Mouse (Mus musculus): ENCODE measurements at regions not wholly inside any gene's neighbourhood (a gene's known extent, or its start where the extent isn't known, plus 50 kb on each side); places are given as distances from the start of the nearest gene placed in this dataset.

DNA sequence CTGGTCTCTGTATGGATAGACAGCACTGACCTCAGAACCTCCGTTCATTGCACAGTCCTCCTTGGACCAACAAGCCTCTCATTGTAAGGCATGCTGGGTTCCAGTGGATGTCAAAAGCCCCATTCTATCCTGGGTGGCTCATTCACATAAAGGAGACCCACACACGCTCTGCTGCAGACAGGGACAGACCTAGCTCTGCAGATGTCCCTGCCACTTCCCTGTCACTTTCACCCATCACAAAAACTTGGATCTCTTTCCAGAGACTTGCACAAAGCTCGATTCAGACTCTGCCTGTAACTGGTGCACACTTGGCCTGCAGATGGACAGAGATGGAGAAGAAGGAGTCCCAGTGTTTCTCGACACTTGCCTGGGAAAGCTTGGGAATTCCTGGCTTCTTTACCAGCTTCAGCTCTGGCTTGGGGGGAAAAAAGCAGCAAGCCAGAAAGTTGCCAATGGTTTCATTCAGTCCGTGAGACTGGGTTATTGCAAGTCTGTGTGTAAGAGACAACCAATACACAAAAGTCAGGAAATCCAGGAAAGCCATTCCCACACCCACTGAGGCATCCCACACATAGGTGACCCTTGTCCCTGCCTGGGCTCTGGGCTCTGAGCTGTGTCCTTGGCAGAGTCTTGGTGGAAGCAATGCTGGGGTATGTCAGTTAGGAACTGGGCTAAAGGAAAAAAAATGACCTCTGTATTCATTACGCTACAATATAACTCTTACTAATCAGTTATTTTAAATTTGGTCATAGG lies 136.1 kb upstream of the Car8 start:
- no peak overlapping the region for H3K27ac ChIP-seq (ENCODE audit: insufficient read depth, low read length)
- TF ChIP-seq POLR2A (IDR thresholded peaks at IDR 0.05; ENCODE audit: low read depth, low read length) (no peak), CTCF (IDR thresholded peaks at IDR 0.05; ENCODE audit: extremely low read depth, insufficient read depth, insufficient read length, insufficient replicate concordance) (no peak)
- no peaks in the 10 kb centered on the region for H3K27me3 ChIP-seq (ENCODE audit: control insufficient read depth, insufficient read depth, low read length)
- no peaks in the 10 kb centered on the region for H3K4me1 ChIP-seq (ENCODE audit: control insufficient read depth, insufficient read depth, insufficient read length)
- 88% methylated on average over 6 of the region's 6 CpGs for WGBS
- DNase-seq (ENCODE audit: low read depth in 1 of 2, low spot score in 2 of 2) = no peak
- H3K36me3 ChIP-seq (ENCODE audit: control insufficient read depth, insufficient read depth, low read length) = no peaks in the 10 kb centered on the region
- no peak overlapping the region for H3K4me3 ChIP-seq (ENCODE audit: extremely low read depth, insufficient read depth, insufficient read length)

DNA sequence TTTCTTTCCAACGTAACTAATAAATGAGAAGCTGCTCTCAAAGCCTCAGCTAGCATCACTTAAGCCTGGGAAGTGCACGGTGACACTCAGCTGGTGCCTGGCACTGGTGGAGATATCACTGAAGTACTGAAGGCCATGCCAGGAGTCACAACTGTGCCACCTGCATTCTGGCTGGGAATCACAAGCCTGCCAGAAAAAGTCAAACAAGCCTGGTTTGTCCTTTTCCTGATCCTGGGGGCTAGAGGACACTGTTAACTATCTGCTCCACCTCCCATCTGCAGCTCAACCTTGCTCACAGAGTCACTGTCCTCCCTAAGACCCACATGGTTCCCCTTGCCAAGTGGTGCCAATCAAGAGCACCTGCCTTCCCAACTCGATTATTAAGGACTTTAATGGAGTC lies 135.2 kb upstream of the Car8 start:
- Histone ChIP-seq H3K36me3 (ENCODE audit: control insufficient read depth, insufficient read depth, low read length) (no peaks in the 10 kb centered on the region), H3K4me3 (ENCODE audit: extremely low read depth, insufficient read depth, insufficient read length) (no peak overlapping the region), H3K27ac (ENCODE audit: insufficient read depth, low read length) (no peak overlapping the region), H3K4me1 (ENCODE audit: control insufficient read depth, insufficient read depth, insufficient read length) (no peaks in the 10 kb centered on the region), H3K27me3 (ENCODE audit: control insufficient read depth, insufficient read depth, low read length) (no peaks in the 10 kb centered on the region)
- no peak for DNase-seq (ENCODE audit: low read depth in 1 of 2, low spot score in 2 of 2)
- no peak for TF ChIP-seq CTCF (IDR thresholded peaks at IDR 0.05; ENCODE audit: extremely low read depth, insufficient read depth, insufficient read length, insufficient replicate concordance)
- no peak for TF ChIP-seq POLR2A (IDR thresholded peaks at IDR 0.05; ENCODE audit: low read depth, low read length)
- WGBS = 83% methylated on average over 3 of the region's 3 CpGs

DNA sequence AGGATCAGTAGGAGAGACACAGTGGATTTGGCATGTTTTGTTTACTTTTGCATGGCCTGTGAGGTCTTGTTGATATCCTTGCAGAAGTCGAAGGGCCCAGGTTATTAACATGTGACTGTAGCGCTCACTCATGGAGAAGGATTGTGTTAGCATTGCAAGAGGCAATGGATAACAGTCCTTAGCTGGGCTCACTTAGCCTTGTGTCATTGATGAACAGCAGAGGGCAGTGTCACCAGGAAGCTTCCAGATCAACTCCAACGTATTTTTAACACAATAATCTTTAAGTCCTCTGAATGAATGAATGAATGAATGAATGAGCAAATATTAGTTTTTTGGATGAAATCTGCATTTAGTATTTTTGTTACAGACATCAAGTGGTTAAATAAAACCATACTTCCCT lies 133.2 kb upstream of the Car8 start:
- DNase-seq (ENCODE audit: low read depth in 1 of 2, low spot score in 2 of 2) = no peak
- H3K4me1 ChIP-seq (ENCODE audit: control insufficient read depth, insufficient read depth, insufficient read length) = no peaks in the 10 kb centered on the region
- H3K4me3 ChIP-seq (ENCODE audit: extremely low read depth, insufficient read depth, insufficient read length) = no peak overlapping the region
- 65% methylated on average over 3 of the region's 3 CpGs for WGBS
- no peaks in the 10 kb centered on the region for H3K36me3 ChIP-seq (ENCODE audit: control insufficient read depth, insufficient read depth, low read length)
- TF ChIP-seq CTCF (IDR thresholded peaks at IDR 0.05; ENCODE audit: extremely low read depth, insufficient read depth, insufficient read length, insufficient replicate concordance) (no peak), POLR2A (IDR thresholded peaks at IDR 0.05; ENCODE audit: low read depth, low read length) (no peak)
- H3K27me3 ChIP-seq (ENCODE audit: control insufficient read depth, insufficient read depth, low read length) = no peaks in the 10 kb centered on the region
- H3K27ac ChIP-seq (ENCODE audit: insufficient read depth, low read length) = no peak overlapping the region

DNA sequence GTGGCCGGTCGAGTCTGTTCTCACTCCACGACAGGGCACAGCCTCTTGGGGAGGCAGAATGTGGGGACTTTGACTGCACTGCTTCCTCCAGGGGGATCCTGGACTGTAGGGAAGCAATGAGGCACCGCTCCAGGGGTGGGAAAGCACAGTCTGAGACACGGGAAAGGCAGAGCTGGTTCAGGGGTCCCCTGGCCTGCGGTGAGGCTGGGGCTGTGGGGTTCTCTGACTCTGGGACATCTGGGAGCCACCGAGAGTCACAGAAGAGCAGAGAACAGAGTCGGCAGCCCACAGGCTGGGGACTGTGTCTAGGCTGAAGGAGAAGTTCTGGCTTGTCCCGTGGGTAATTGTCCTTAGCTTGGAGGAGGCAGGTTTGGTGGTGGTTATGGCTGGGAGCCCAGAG lies 131.9 kb upstream of the Car8 start:
- WGBS = 80% methylated on average over 9 of the region's 9 CpGs
- DNase-seq (ENCODE audit: low read depth in 1 of 2, low spot score in 2 of 2) = no peak
- TF ChIP-seq CTCF (IDR thresholded peaks at IDR 0.05; ENCODE audit: extremely low read depth, insufficient read depth, insufficient read length, insufficient replicate concordance) (no peak), POLR2A (IDR thresholded peaks at IDR 0.05; ENCODE audit: low read depth, low read length) (no peak)
- Histone ChIP-seq H3K27ac (ENCODE audit: insufficient read depth, low read length) (no peak overlapping the region), H3K4me1 (ENCODE audit: control insufficient read depth, insufficient read depth, insufficient read length) (no peaks in the 10 kb centered on the region), H3K36me3 (ENCODE audit: control insufficient read depth, insufficient read depth, low read length) (no peaks in the 10 kb centered on the region), H3K27me3 (ENCODE audit: control insufficient read depth, insufficient read depth, low read length) (no peaks in the 10 kb centered on the region), H3K4me3 (ENCODE audit: extremely low read depth, insufficient read depth, insufficient read length) (no peak overlapping the region)

DNA sequence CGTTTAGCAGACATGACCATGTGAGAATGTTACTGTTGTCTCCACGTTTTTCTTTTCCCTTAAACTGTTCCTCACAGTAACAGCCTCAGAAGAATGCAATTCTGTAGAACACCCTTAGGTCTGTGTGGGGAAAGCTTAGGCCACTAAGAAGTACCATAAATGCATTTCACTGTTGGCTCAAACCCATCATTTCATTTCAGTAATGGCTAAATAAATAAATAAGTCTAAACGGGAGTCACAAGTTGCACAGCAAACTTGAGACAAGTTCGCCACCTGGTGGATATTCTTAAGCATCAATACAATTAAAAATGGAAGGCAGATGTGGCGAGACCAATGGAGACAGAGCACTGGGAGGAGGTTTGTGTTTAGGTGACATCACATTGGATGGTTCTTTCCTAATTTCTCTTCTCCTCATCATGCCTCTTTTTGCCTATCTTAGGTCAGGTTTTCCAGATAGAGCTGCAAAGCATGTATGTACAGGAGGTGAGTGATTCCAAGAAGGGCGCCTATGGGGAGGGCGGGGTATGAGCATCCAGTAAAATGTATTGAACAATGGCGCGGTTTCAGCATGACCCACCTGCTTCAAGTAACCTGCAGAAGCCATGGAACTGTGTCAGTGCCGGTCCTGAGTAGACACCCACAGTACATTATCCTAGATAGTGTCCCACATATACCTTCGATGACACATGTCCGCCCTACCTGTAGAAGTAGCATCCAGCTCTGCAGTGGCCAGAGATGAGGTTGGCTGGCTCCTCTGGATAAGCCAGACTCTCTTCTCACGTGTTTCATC lies 128.8 kb upstream of the Car8 start:
- H3K4me3 ChIP-seq (ENCODE audit: extremely low read depth, insufficient read depth, insufficient read length) = no peak overlapping the region
- TF ChIP-seq POLR2A (IDR thresholded peaks at IDR 0.05; ENCODE audit: low read depth, low read length) (no peak), CTCF (IDR thresholded peaks at IDR 0.05; ENCODE audit: extremely low read depth, insufficient read depth, insufficient read length, insufficient replicate concordance) (no peak)
- no peak for DNase-seq (ENCODE audit: low read depth in 1 of 2, low spot score in 2 of 2)
- WGBS = 60% methylated on average over 13 of the region's 13 CpGs
- no peaks in the 10 kb centered on the region for H3K36me3 ChIP-seq (ENCODE audit: control insufficient read depth, insufficient read depth, low read length)
- no peaks in the 10 kb centered on the region for H3K4me1 ChIP-seq (ENCODE audit: control insufficient read depth, insufficient read depth, insufficient read length)
- H3K27me3 ChIP-seq (ENCODE audit: control insufficient read depth, insufficient read depth, low read length) = no peaks in the 10 kb centered on the region
- H3K27ac ChIP-seq (ENCODE audit: insufficient read depth, low read length) = no peak overlapping the region

DNA sequence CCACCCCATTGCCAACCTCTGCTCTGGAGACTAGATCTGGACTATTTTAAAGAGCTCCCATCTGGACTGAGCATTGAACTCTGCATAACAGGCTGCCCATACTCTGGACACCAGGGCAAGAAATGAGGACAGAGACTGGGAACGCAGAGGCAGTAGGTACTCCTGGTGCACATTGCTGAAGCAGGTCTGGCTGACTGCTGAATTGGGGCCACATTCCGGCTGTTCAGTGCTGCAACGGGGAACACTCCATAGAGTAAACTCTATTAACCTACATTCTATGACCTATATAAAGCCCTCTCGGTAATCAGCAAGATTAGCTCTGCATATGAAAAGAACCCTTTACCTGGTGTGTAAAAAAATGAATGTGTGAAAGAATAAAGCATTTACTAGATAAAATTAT lies 128.1 kb upstream of the Car8 start:
- H3K27me3 ChIP-seq (ENCODE audit: control insufficient read depth, insufficient read depth, low read length) = no peaks in the 10 kb centered on the region
- no peak overlapping the region for H3K4me3 ChIP-seq (ENCODE audit: extremely low read depth, insufficient read depth, insufficient read length)
- TF ChIP-seq POLR2A (IDR thresholded peaks at IDR 0.05; ENCODE audit: low read depth, low read length) (no peak), CTCF (IDR thresholded peaks at IDR 0.05; ENCODE audit: extremely low read depth, insufficient read depth, insufficient read length, insufficient replicate concordance) (no peak)
- no peak for DNase-seq (ENCODE audit: low read depth in 1 of 2, low spot score in 2 of 2)
- H3K4me1 ChIP-seq (ENCODE audit: control insufficient read depth, insufficient read depth, insufficient read length) = no peaks in the 10 kb centered on the region
- WGBS = 94% methylated on average over 4 of the region's 4 CpGs
- H3K27ac ChIP-seq (ENCODE audit: insufficient read depth, low read length) = no peak overlapping the region
- no peaks in the 10 kb centered on the region for H3K36me3 ChIP-seq (ENCODE audit: control insufficient read depth, insufficient read depth, low read length)

DNA sequence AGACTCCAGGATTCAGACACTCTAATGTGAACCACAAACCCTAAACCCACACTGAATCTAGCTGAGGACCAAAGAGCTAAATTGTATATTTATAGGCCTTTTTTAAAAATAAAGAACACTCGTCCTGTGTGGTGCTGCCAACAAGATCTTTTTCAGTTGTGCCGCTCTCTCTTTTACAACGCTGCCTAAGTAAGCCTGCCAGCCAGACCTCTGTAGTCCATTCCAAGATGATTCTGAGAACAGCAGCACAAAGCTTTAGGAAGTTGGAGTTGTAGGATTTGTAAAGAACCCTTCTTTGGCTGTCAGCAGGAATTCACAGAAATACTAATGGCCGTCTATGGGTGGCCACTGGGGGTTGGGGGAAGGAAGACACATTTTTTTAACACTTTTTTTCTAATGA lies 123.6 kb upstream of the Car8 start:
- H3K4me1 ChIP-seq (ENCODE audit: control insufficient read depth, insufficient read depth, insufficient read length) = no peaks in the 10 kb centered on the region
- TF ChIP-seq CTCF (IDR thresholded peaks at IDR 0.05; ENCODE audit: extremely low read depth, insufficient read depth, insufficient read length, insufficient replicate concordance) (no peak), POLR2A (IDR thresholded peaks at IDR 0.05; ENCODE audit: low read depth, low read length) (no peak)
- no peak overlapping the region for H3K27ac ChIP-seq (ENCODE audit: insufficient read depth, low read length)
- no peaks in the 10 kb centered on the region for H3K36me3 ChIP-seq (ENCODE audit: control insufficient read depth, insufficient read depth, low read length)
- DNase-seq (ENCODE audit: low read depth in 1 of 2, low spot score in 2 of 2) = no peak
- no peak overlapping the region for H3K4me3 ChIP-seq (ENCODE audit: extremely low read depth, insufficient read depth, insufficient read length)
- H3K27me3 ChIP-seq (ENCODE audit: control insufficient read depth, insufficient read depth, low read length) = no peaks in the 10 kb centered on the region
- WGBS = 82% methylated on average over 4 of the region's 4 CpGs
